Mouse (Mus musculus): ENCODE results near the gene Slc9a9. TPM values are rescaled to one million over a fixed set of nuclear protein-coding genes. Genes with fewer than 3 reads are reported as not detected.

Gene Slc9a9
- polyA plus RNA-seq, 1 experiment, result 4.0 TPM

- no peak overlapping the region for H3K4me3 ChIP-seq (replicated peaks; ENCODE audit: extremely low read depth, low read depth, low read length)
- no peak for DNase-seq
- H3K4me1 ChIP-seq (ENCODE audit: control insufficient read depth, insufficient read depth, low read length), result no peaks in the 10 kb centered on the region
- 65% methylated on average over 3 of the region's 3 CpGs for WGBS
- TF ChIP-seq CTCF (IDR thresholded peaks at IDR 0.05; ENCODE audit: insufficient read depth, low read length), result no peak
- no peak for TF ChIP-seq POLR2A (IDR thresholded peaks at IDR 0.05; ENCODE audit: borderline replicate concordance, extremely low read depth, low read depth, low read length)
These were observed 8.4 kb downstream of the Slc9a9 start for GRCm38 (mm10) chr9:94678021-94678655.

- 51% methylated on average over 18 of the region's 18 CpGs for WGBS
- TF ChIP-seq CTCF (IDR thresholded peaks at IDR 0.05; ENCODE audit: insufficient read depth, low read length) (no peak), POLR2A (IDR thresholded peaks at IDR 0.05; ENCODE audit: borderline replicate concordance, extremely low read depth, low read depth, low read length) (no peak)
- no peak for DNase-seq
- H3K4me3 ChIP-seq (replicated peaks; ENCODE audit: extremely low read depth, low read depth, low read length), result no peak overlapping the region
- H3K4me1 ChIP-seq (ENCODE audit: control insufficient read depth, insufficient read depth, low read length), result no peaks in the 10 kb centered on the region
These were observed 10.9 kb downstream of the Slc9a9 start for GRCm38 (mm10) chr9:94680468-94681094.

GRCm38 (mm10) chr9:94681095-94681487 lies 11.4 kb downstream of the Slc9a9 start:
- H3K4me3 ChIP-seq (replicated peaks; ENCODE audit: extremely low read depth, low read depth, low read length), result no peak overlapping the region
- DNase-seq, result no peak
- 60% methylated on average over 8 of the region's 8 CpGs for WGBS
- no peaks in the 10 kb centered on the region for H3K4me1 ChIP-seq (ENCODE audit: control insufficient read depth, insufficient read depth, low read length)
- no peak for TF ChIP-seq POLR2A (IDR thresholded peaks at IDR 0.05; ENCODE audit: borderline replicate concordance, extremely low read depth, low read depth, low read length)
- TF ChIP-seq CTCF (IDR thresholded peaks at IDR 0.05; ENCODE audit: insufficient read depth, low read length), result no peak

GRCm38 (mm10) chr9:94682260-94682659 lies 12.6 kb downstream of the Slc9a9 start:
- TF ChIP-seq CTCF (IDR thresholded peaks at IDR 0.05; ENCODE audit: insufficient read depth, low read length) (no peak), POLR2A (IDR thresholded peaks at IDR 0.05; ENCODE audit: borderline replicate concordance, extremely low read depth, low read depth, low read length) (no peak)
- Histone ChIP-seq H3K4me3 (replicated peaks; ENCODE audit: extremely low read depth, low read depth, low read length) (no peak overlapping the region), H3K4me1 (ENCODE audit: control insufficient read depth, insufficient read depth, low read length) (no peaks in the 10 kb centered on the region)
- DNase-seq, result no peak
- 83% methylated on average over 2 of the region's 2 CpGs for WGBS

- WGBS, result 57% methylated on average over 1 of the region's 1 CpGs
- no peak overlapping the region for H3K4me3 ChIP-seq (replicated peaks; ENCODE audit: extremely low read depth, low read depth, low read length)
- DNase-seq, result no peak
- TF ChIP-seq CTCF (IDR thresholded peaks at IDR 0.05; ENCODE audit: insufficient read depth, low read length) (no peak), POLR2A (IDR thresholded peaks at IDR 0.05; ENCODE audit: borderline replicate concordance, extremely low read depth, low read depth, low read length) (no peak)
- H3K4me1 ChIP-seq (ENCODE audit: control insufficient read depth, insufficient read depth, low read length), result no peaks in the 10 kb centered on the region
These were observed 15.9 kb downstream of the Slc9a9 start for GRCm38 (mm10) chr9:94685640-94686039.

GRCm38 (mm10) chr9:94686380-94686779 lies 16.7 kb downstream of the Slc9a9 start:
- DNase-seq, result no peak
- TF ChIP-seq POLR2A (IDR thresholded peaks at IDR 0.05; ENCODE audit: borderline replicate concordance, extremely low read depth, low read depth, low read length), result no peak
- no peak for TF ChIP-seq CTCF (IDR thresholded peaks at IDR 0.05; ENCODE audit: insufficient read depth, low read length)
- 71% methylated on average over 2 of the region's 2 CpGs for WGBS

GRCm38 (mm10) chr9:94687203-94687859 lies 17.6 kb downstream of the Slc9a9 start:
- 97% methylated on average over 1 of the region's 1 CpGs for WGBS
- Histone ChIP-seq H3K4me1 (ENCODE audit: control insufficient read depth, insufficient read depth, low read length) (no peaks in the 10 kb centered on the region), H3K4me3 (replicated peaks; ENCODE audit: extremely low read depth, low read depth, low read length) (no peak overlapping the region)
- no peak for DNase-seq
- TF ChIP-seq POLR2A (IDR thresholded peaks at IDR 0.05; ENCODE audit: borderline replicate concordance, extremely low read depth, low read depth, low read length) (no peak), CTCF (IDR thresholded peaks at IDR 0.05; ENCODE audit: insufficient read depth, low read length) (no peak)

More at GRCm38 (mm10) chr9:94686380-94686779, 16.7 kb downstream of the Slc9a9 start:
- H3K4me1 ChIP-seq (ENCODE audit: control insufficient read depth, insufficient read depth, low read length), result no peaks in the 10 kb centered on the region
- H3K4me3 ChIP-seq (replicated peaks; ENCODE audit: extremely low read depth, low read depth, low read length), result no peak overlapping the region

GRCm38 (mm10) chr9:94691311-94692087 lies 21.8 kb downstream of the Slc9a9 start:
- no peak for DNase-seq
- TF ChIP-seq POLR2A (IDR thresholded peaks at IDR 0.05; ENCODE audit: borderline replicate concordance, extremely low read depth, low read depth, low read length), result no peak
- TF ChIP-seq CTCF (IDR thresholded peaks at IDR 0.05; ENCODE audit: insufficient read depth, low read length), result no peak
- 22% methylated on average over 10 of the region's 10 CpGs for WGBS

GRCm38 (mm10) chr9:94692122-94692521 lies 22.4 kb downstream of the Slc9a9 start:
- TF ChIP-seq POLR2A (IDR thresholded peaks at IDR 0.05; ENCODE audit: borderline replicate concordance, extremely low read depth, low read depth, low read length), result no peak
- TF ChIP-seq CTCF (IDR thresholded peaks at IDR 0.05; ENCODE audit: insufficient read depth, low read length), result no peak
- no peak for DNase-seq
- Histone ChIP-seq H3K4me3 (replicated peaks; ENCODE audit: extremely low read depth, low read depth, low read length) (no peak overlapping the region), H3K4me1 (ENCODE audit: control insufficient read depth, insufficient read depth, low read length) (no peaks in the 10 kb centered on the region)
- WGBS, result 12% methylated on average over 7 of the region's 7 CpGs

More at GRCm38 (mm10) chr9:94691311-94692087, 21.8 kb downstream of the Slc9a9 start:
- no peak overlapping the region for H3K4me3 ChIP-seq (replicated peaks; ENCODE audit: extremely low read depth, low read depth, low read length)
- H3K4me1 ChIP-seq (ENCODE audit: control insufficient read depth, insufficient read depth, low read length), result no peaks in the 10 kb centered on the region
